Mouse (Mus musculus) ES-Bruce4 (cell line): ENCODE data around the gene Ttc28.

ENCODE experiments used
- CTCF ChIP-seq: IDR thresholded peaks from one replicate; pipeline ENCODE4 v1.8.1; 2011; ENCODE audit warnings: low read depth, low read length
- EP300 ChIP-seq: IDR thresholded peaks from 2 replicates; pipeline ENCODE4 v1.6.1; 2011; ENCODE audit warnings: low read depth, low read length; ENCODE audit not compliant: insufficient read depth

GRCm38 (mm10) chr5:110860445-110860844 lies 19.2 kb upstream of the Ttc28 start:
- TF ChIP-seq EP300 (no peak), CTCF (no peak)
